Mouse (Mus musculus) cerebellum, adult 8-10 months (tissue): Measurements from ENCODE around the gene Pradc1.
A peak's percentile ranks its signal among the peaks of the same experiment; 100 is the strongest.
"Not testable (repeated sequence)": the region's sequence is repeated elsewhere in the genome, so short reads cannot be mapped to it uniquely, and the experiment has no call there.

Experiments used
- DNase-seq: peaks from one replicate; pipeline ENCODE4 v3.0.0; 2022

Pradc1 gene

GRCm38 (mm10) chr6:85450697-85451663 is 790 bp downstream of the Pradc1 start, which contains the start of gene Cct7:
Cct7 (plus strand) TSS chr6:85451514.
- DNase-seq: peak; percentile 97

GRCm38 (mm10) chr6:85450140-85450539 is 1.6 kb downstream of the Pradc1 start:
- not testable (repeated sequence) for DNase-seq

DNA sequence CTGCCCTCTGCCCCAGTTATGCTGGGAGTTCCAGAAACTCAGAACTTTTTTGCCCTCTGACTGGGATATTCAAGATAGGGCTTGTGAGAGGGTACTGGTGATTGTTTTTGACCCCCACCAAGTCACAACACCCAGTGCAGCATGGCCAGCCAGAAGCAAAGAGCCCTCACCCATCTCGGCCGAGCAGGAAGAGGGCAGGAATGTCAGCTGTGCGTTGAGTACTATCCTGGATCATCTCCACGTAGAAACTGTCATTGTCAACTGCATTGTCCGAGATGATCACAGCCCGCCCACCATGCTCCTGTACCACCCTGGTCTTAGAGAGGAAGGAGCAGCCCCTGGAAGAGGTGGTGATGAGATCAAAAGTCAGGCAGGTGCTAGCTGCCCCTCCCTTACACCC is 4.4 kb downstream of the Pradc1 start:
- no peak for DNase-seq

- no peak for DNase-seq
Measured at GRCm38 (mm10) chr6:85445286-85445685, 6.5 kb downstream of the Pradc1 start.

GRCm38 (mm10) chr6:85444266-85444965 is 7.4 kb downstream of the Pradc1 start:
- DNase-seq: no peak

DNA sequence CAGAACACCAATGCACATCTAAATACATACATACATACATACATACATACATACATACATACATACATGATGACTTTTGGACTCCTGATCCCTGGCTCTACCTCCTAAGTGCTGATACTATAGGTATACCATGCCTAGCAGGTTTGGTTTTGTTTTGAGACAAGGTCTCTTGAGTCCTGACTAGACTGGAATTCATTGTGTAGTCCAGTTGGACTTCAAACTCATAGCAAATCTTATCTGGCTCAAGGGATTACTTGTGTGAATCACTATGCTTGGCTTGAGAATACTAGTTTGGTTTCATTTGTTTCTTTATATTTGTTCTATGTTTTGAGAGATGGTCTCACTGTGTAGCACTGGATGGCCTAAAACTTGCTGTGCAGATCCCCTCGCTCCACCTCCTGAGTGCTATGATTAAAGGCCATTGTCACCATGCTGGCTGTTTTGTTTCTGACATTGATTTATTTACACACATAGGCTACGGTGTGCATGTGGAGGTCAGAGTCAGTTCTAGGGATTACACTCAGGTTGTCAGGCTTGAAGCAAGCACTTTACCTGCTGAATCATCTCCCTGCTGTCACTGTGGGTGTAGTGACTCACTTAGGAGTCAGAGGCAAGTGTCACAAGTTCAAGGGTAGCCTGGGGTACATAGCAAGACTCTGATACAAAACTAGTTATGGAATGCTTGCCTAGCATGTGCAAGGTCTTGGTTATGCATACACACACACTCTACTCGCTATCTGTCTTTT is 8.1 kb downstream of the Pradc1 start:
- DNase-seq: no peak

DNA sequence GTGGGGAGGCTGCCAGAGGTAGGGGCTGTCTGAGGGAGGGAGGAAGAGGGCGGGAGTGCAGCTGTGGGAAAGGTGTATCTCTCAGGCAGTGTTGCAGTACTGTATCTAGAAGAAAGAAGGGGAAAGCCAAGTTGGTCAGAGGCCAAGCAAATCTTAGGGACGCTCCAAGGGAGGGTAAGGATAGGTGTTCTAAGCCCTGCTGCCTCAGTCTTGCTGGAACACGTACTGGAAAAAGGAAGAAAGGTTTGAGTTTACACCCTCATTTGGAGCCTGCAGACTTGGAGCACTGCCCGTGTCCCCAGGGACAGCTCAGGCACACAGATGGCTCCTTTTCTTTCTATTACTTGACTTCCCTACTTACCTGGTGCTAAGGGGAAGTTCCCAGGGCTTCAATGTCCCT is 10.6 kb downstream of the Pradc1 start:
- no peak for DNase-seq

- no peak for DNase-seq
Measured at GRCm38 (mm10) chr6:85436631-85437030, 15.1 kb downstream of the Pradc1 start.

DNA sequence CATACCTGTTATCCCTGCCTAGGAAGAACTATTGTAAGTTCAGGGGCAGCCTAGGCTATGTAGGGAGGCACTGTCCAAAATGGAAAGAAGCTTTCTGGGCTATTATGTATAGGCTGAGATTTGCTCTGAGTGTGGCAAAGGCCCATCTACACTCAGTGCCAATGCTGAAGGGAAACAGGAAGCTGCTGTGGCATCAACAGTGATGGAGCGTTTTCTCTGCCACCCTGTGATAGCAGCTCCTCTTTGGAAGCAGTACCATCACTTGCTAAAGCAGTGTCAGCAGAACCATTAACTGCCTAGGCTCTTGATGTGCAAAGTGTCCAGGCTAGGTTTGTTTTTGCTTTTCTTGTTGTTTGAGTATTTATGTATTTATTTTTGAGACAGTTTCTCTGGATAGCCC is 15.6 kb downstream of the Pradc1 start:
- DNase-seq: no peak

DNA sequence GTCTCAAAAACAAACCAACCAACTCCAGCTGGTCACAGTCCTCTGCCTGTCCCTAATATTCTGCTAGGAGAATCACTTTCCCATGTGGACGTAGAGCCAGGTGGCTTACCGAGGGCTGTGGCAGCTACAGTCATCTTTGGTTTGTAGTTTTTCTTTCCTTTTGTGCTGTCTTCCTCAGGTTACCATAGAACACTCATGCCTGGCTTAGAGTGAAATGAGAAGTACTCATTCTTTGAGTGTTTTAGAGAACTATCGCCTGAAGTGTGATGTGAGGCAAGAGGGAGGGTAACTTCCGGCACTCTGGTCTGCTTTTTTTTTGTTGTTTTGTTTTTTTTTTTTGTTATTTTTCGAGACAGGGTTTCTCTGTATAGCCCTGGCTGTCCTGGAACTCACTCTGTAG is 17.9 kb downstream of the Pradc1 start:
- no peak for DNase-seq

- DNase-seq: peak; percentile 75
Measured at GRCm38 (mm10) chr6:85431842-85432431, 19.8 kb downstream of the Pradc1 start, which contains the start of gene Smyd5. Smyd5 (plus strand) TSS chr6:85431989.

GRCm38 (mm10) chr6:85431274-85431841 is 20.4 kb downstream of the Pradc1 start:
- DNase-seq: no peak

- no peak for DNase-seq
Measured at GRCm38 (mm10) chr6:85423836-85424379, 27.9 kb downstream of the Pradc1 start, which contains the start of gene Noto. Noto (plus strand) TSS chr6:85423886.

- DNase-seq: no peak
Measured at GRCm38 (mm10) chr6:85419150-85419549, 32.6 kb downstream of the Pradc1 start.

DNA sequence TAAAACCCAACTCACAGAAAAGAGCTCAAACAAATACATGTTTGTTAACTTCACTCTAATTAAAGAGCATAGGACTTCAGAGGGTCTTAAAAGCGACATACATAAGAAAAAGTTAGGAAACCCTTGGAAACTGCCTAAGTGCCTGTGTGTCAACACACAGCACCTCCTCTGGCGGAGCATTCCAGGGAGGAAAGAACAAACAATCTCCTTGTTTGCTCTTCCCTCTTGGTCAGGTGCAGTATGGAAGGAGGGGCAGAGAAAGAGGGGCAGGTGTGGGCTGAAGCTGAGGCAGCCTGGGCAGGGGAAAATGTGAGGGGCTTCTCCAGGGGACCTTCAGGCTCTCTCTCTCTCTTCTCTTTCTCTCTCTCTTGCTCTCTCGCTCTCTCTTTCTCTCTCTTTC is 35.9 kb downstream of the Pradc1 start:
- no peak for DNase-seq

DNA sequence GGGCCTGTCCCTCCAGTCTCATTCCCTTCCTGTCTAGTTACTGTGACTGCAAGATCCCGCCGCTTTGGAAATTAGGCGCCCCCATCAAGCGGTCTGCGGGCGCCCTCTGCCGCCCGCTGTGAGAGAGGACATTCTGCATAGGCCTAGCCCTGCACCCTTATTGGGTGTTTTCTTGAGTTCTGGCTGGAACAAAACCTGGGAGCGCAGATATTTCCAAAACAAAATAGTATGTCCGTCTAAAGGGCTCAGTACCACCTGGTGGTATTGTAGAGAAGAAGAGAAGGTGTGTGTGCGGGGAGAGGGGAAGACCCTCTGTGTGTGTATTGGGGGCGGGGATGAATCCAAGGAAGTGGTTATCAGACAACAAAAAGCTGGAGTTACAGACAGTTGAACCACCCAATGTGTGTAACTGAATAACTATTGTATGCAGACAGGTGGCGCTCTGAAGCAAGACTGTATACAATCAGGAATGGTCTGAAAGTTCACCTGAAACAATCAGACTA is 40.9 kb downstream of the Pradc1 start:
- peak; percentile 28 for DNase-seq

DNA sequence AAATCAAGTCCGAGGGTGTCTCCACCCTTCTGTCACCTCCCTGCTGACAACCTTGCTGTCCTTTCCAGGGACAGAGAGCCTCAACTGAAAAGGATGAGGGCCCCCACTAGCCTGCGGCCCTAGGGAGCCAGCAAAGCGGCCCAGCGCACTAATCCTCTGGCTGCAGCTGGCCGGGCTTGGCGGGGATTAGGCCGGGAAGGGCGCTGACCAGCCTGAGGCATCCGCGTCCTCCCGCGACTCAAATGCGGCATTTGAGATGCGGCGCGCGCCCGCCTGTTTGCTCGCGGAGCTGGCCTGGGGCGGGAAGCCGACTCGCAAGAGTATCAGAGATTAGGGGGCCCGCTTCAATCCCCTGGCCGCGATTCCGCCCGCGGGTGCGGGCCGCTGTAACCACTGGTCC is 42.8 kb downstream of the Pradc1 start:
- no peak for DNase-seq

GRCm38 (mm10) chr6:85403039-85403438 is 48.7 kb downstream of the Pradc1 start:
- no peak for DNase-seq

DNA sequence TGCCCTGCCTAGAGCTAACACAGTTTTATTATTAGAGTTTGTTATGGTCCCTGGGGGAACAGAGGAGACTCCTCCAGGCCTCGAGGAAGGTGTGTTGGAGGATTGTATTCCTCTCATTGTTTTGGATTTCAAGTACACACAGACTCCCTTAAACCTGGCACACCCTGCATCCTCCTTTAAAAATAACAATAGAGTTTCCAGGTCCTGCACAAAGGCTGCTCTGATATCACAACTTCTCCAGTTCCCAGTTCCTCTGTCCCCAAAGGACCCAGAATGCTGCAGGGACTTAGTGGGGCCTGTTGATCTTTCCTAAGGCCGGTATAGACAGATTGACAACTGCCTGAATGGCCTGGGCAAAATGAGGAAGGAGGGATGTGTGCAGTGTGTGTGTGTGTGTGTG is 49.2 kb downstream of the Pradc1 start:
- no peak for DNase-seq

GRCm38 (mm10) chr6:85399715-85400114 is 52.1 kb downstream of the Pradc1 start:
- DNase-seq: no peak

DNA sequence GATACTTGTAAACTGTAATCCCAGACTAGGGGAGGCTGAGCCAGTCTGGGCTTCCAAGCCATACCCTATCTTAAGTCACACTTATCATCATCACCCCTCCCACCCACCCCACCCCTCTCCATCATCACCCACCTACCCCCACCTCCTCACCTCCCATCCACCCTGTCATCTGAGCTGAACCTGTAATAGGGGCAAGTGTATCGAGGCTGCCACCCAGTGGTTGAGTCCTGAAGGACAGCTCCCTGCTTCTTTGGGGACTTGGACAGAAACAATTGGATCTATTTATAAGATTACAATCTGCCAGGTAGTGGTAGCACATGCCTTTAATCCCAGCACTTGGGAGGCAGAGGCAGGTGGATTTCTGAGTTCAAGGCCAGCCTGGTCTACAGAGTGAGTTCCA is 54.6 kb downstream of the Pradc1 start:
- DNase-seq: no peak
